Mouse (Mus musculus) megakaryocyte, adult 5-6 weeks (primary cell): Measurements from ENCODE around the gene Gm20914. TPM values are rescaled to one million over a fixed set of nuclear protein-coding genes. Genes with fewer than 3 reads are reported as not detected.
"Not testable (repeated sequence)": the region's sequence is repeated elsewhere in the genome, so short reads cannot be mapped to it uniquely, and the experiment has no call there.

Source experiments
- ATAC-seq: 2 replicates; pipeline ENCODE4 v1.8.0; 2016; ENCODE audit warnings: mild to moderate bottlenecking, inconsistent platforms; ENCODE audit not compliant: poor library complexity, severe bottlenecking
- total RNA-seq, 2 experiments: library from RNA; stranded (forward) in 1 of 2; stranded (reverse) in 1 of 2; fragments of 153-499, 151-499 nt in 1 of 2; fragments of 221-1000, 200-1000 nt in 1 of 2; gene quantifications; 2 replicates each; pipeline versions ENCODE4 v1.2.3 to v1.2.4; 2015 to 2017

Gene Gm20914
- total RNA-seq (2015) (not detected in 2 replicates), total RNA-seq (2017) (not detected in 2 replicates)

DNA sequence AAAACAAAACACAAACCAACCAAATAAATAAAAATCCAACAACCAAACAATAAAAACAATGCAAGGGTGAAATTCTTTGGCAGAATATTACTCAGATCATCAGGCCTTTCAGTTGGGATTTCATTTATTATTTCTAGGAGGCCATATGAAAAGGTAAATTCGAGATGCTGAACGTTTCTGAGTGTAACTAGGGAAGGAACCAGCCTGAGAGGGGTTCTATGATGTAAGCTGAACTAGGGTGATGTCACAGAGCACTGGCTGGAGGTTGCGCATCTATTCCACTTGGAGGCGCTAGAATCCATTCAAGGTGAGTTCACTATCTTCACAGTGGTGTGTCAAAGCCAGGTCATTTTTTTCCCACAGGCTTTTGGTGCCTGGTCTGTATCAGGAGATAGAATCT, at the start of gene Gm20914:
Gene Gm20914 (plus strand): TSS at position 301 of the 400 bp plus-strand sequence.
- ATAC-seq, result not testable (repeated sequence)

Other genes starting within 250 kb of the Gm20914 start
- not detected in 2 replicates for gene Gm21854, start 69.0 kb upstream of the Gm20914 start, total RNA-seq (2015)
- gene Gm21854, start 69.0 kb upstream of the Gm20914 start, total RNA-seq (2017), result not detected in 2 replicates
- gene Gm28171, start 67.4 kb downstream of the Gm20914 start, total RNA-seq (2015), result not detected in 2 replicates
- not detected in 2 replicates for gene Gm28171, start 67.4 kb downstream of the Gm20914 start, total RNA-seq (2017)
- not detected in 2 replicates for gene Gm21778, start 216.5 kb downstream of the Gm20914 start, total RNA-seq (2015)
- not detected in 2 replicates for gene Gm21778, start 216.5 kb downstream of the Gm20914 start, total RNA-seq (2017)